Mouse (Mus musculus) ovary, postnatal 36 days (tissue): ENCODE data around the gene AL607142.1.
A peak's percentile ranks its signal among the peaks of the same experiment; 100 is the strongest.

Experiments
- DNase-seq: peaks from one replicate; pipeline ENCODE4 v3.0.0; 2022; ENCODE audit warnings: low spot score, mixed read lengths

Gene AL607142.1

DNA sequence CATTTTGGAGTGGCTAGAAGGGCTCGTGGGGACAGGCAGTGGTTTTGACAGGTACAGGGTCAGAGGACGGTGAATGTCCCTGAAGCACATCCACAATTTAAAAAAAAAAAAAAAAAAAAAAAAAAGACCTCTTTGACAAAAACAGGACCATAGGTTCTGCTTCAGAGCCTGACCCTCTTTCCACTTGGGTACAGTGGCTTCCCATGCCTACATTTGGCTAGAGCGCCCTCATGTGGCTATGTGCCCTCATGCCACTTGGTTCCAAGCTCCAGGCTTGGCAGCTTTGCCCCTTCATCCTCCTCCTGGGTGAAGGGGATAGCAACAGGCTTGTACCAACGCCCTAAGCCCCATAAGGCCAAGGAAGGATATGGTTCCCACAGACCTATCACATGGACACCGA is 39.8 kb downstream of the AL607142.1 start:
- peak; percentile 52 for DNase-seq

DNA sequence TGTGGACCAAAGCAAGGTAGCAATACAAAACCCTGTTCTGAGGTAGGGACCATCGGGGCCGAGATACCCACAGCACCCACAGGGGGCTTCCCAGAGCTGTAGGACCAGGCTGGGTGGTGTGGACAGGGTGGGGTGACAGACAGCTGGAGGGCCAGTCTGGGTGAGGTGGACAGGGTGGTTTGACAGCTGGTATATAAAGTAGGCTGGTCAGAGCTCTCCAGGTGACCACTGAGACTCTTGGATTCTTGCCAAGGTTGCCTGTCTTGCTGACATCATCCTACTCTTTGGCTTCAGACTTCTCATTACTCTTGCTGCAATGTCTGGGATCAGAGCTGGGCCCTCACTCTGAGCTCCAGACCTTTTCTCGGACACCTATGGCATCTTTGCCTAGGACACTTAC is 41.6 kb downstream of the AL607142.1 start:
- no peak for DNase-seq

DNA sequence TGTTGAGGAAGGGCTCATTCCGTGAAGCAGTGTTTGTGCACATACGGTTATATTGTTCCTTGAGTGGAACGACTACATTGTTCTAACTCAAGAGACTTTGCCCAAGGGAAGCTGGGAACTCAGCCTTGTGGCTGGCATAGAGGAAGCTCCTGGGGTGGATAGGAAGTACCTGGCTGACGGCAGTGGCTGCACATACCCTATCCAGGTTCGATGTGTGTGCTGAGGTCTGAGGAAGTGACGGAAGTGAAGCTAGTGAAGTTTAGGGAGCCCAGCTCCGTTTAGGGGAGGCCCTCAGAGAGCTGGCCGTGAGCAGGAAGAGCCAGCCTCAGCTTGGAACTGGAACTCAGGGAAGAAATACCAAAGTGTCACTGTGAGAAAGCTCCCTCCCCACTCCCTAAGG is 43.0 kb downstream of the AL607142.1 start:
- DNase-seq: no peak

DNA sequence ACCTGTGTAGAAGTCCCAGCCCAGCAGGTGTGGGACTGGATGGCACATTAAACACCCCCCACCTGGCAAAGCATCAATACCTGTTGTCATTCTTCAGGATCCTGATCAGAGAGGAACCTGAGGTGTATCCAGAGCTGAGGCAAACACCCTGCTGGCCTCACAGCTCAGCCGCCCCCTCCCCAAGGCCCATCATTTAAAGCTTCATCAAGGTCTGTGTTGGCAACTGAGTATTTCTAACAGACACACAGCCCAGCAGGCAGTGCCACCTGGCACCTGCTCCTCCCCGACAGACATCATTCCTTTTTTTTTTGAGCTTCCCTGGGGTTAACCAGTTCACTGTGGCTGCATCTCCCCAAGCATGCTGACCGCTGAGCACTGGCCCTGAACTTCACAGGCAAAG is 50.7 kb downstream of the AL607142.1 start:
- DNase-seq: no peak

DNA sequence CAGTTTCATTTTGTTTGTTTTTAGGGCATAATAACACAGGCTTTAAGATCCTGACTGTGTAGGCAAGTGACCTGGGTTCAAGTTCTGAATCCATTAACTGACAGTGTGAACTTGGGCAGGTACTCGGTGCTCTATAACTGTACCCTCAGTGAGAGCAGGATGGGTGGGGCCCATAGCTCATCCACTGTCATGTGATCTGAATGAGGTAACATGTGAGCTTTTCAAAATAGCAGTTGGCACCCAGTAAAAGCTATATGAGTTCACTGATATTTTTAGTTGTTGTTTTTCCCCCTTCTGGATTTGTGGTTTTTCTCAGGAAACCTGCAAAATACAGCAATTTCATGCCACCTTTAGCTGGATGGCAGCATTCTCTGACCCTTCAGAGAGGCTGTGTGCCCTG is 51.5 kb downstream of the AL607142.1 start:
- no peak for DNase-seq

DNA sequence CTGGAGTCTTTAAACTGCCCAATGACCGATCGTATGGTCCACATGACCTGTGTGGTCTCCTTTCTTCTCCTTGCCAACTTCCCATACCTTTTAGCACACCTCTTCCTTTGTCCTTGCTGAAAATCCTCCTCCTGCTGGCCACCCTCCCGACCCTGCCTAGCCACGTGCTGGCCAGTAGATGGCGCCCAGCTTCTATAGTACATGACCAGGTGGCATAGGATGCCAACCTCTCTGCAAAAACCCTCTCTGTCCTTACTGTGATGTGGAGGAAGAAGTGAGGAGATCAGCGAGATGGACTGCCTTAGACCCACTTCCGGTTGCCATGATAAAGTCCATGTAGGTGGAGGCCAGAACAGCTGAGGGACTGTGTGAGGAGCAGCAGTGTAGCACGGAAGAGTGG is 55.5 kb downstream of the AL607142.1 start:
- DNase-seq: peak; percentile 62

DNA sequence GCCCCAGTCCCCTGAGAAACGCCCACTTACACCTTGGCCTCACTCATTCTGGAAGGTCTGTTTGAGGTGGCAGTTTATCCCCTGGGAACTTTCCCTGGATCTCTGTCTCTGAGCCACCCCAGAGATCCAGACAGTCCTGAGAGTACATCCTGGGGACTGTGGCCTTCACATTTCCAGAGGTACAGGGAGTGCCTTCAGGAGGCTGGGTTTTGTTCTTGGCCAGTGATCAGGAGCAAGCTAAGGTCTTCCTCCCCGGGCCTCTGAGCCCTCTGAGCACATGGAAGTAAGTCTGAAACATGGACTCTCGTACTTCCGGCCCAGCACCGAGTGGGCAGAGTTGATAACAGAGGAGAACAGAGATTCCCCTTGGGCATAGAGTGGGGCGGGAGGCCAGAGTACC is 59.9 kb downstream of the AL607142.1 start:
- no peak for DNase-seq

DNA sequence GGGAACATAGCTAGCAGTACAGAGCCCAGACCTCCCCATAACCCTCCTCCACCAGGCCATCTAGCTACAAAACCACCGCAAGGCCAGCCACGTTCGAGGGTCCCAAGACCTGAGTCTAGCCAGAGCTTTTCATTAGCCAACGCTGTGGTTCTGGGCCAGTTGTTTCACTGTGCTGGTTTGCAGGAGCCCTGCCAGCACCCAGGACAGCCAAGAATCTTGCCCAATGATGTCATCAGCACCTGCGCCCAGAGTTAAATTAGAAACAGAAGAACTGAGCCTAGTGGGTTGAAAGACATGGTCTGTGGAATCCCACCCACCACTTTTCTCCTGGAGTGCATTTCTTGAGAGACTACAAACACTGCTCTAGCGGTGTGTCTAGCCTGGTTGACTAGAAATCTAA is 61.3 kb downstream of the AL607142.1 start:
- DNase-seq: no peak

DNA sequence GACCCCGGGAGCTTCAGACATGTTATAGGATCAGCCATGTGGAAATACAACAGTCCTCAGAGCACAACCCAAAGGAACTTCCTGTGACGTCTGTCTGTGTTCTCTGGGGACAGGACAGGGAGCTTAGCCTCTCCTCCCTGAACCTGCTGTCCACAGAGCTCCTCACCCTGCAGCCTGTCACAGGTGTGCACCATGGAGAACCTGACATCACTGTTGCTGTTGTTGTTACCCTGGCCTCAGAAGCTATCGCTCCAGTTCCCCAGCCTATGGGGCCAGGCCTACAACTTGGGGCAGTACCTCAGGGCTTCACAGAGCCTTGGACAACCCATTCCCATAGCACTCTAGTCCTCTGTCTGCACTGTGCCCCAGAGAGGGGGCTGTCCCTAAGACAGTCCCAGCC is 62.5 kb downstream of the AL607142.1 start:
- no peak for DNase-seq

DNA sequence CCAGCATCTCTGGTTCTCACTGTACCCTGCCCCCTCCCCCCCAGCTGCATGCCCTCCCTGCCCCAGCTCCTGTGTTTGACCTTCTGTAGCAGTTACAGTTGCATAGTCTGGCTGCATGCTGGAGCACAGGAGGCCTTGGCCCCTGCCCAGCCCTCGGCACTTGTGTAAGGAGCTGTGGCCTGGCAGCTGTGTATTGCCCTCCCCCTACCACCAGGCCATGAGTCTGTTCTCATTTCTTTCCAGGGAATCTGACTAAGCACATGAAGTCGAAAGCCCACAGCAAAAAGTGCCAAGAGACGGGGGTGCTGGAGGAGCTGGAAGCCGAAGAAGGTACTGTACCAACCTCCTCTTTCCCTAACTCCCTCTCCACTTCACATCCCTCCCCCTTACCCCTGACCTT is 63.2 kb downstream of the AL607142.1 start:
- DNase-seq: peak; percentile 61

DNA sequence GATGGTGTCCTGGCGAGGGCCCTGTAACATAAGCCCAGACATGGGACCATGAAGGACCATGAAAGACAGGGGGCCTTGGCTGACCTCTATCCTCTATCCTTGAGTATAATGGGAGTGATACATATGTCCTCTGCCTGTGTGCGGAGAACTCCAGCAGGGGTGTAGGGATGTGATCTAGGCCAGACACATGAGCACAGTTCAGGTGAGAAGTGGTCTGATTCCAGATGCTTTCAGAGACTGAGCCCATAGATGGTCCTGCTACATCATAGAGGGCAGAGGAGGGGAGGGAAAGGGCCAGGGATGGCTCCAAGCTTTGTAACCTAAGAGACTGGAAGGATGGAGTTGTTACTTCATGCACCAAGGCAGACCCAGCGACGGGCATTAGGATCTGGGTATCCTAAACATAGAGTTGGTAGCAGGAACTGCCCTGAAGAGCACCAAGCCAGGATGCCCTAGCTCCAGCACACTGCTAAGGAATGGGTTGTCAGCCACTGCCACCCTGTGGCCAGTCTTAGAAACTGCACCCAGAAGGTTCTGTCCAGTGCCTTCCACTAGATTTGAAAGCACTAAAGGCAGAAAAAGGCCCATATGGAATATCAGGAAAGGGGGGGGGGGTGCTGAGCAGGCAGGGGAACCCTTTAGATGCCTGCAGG is 64.6 kb downstream of the AL607142.1 start:
- peak; percentile 52 for DNase-seq

DNA sequence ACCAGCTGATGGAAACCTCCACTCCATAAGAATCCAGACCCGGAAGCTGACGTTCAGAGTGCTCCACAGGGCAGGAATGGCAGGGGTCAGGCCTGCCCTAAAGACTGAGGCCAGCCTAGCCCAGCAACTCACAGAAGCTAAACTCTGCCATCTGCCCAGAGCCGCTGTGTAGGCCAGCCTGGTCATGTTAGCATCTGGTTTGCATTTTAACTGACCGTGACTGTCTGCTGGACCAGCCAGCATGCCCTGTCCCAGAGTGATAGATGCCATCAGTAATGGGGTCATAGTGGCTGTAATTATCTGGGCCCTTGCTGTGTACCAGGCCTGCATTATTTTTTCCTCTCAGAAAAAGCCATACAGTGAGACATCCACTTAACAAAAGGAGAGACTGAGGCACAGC is 66.1 kb downstream of the AL607142.1 start:
- no peak for DNase-seq

DNA sequence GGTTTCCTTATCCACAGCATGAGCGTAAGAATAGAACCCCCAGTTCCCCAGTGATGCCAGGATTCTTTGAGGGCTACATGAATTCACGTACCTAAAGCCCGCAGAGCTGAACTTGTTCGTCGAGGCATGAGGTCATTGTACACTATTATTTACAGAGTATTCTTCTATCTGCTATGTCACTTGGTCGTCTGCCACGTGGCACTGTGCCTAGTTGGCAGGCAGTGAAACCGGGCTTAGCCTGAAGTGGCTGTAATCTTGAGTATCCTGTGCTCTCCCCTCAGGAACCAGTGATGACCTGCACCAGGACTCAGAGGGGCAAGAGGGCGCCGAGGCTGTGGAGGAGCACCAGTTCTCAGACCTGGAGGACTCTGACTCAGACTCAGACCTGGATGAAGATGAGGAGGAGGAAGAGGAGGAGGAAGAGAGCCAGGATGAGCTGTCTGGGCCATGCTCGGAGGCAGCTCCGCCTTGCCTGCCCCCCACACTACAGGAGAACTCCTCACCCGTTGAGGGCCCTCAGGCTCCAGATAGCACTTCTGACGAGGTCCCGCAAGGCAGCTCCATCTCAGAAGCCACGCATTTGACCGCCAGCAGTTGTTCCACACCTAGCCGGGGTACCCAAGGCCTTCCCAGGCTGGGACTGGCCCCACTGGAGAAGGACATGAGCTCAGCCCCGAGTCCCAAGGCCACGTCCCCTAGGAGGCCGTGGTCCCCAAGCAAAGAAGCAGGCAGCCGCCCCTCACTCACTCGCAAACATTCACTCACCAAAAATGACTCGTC is 66.8 kb downstream of the AL607142.1 start:
- DNase-seq: peak; percentile 82

DNA sequence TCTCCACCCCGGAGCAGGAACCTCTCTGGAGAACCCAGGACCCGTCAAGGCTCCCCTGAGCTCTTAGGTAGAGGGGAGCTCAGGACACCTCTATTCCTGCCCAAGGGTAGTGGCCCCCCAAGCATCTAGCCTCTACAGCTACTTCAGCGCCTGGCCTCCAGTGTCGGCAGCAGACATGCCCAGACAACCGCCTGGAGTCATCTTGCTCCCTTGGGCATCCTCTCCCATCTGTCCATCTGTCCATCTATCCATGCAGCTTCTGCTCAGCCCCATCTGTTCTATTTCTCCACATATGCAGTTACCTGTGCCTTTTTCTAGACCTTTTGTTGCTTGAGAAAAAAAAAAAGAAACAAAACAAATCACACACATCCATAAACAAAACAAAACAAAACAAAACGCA is 69.4 kb downstream of the AL607142.1 start:
- no peak for DNase-seq

DNA sequence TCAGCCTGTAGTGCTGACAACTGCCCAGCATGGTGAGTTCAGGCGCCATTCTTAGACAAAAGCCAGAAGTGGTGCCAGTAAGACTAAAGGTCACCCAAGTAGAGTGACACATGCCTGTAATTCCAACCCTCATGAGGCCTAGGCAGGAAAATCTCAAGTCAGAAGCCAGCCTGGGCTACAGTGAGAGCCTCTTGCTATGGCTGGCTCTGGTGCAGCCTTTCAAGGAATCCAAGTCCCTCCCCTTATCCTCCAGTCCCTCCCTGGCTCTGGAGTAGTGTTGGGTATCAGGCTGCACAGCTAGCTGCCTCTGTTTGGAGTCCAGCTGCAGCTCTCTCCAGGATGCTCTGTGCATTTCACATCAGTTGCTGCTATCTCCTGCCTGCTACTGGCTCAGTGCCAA is 77.0 kb downstream of the AL607142.1 start:
- DNase-seq: no peak

DNA sequence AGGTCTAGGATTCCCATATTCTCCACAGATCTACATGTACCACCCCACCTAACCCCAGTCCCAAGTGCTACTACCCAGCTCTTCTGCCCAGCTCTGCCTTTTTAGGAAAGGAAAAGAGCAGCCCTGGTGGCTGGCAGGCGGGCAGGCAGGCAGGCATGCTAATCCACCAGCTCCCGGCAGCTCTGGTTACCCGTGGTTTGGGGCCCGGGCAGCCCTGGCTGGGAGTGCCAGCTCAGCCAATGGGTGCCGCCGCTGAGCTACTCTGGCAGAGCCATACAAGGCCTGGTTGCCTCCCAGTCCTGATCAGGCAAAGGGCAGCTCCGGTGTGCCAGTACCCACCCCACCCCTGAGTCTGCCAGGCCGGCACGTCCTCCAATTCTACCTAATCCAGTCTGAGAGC is 78.1 kb downstream of the AL607142.1 start:
- no peak for DNase-seq
